Mouse (Mus musculus): Measurements from ENCODE around the gene Sema6c. TPM values are rescaled to one million over a fixed set of nuclear protein-coding genes. Genes with fewer than 3 reads are reported as not detected.

Sema6c gene
- 2.2 TPM for polyA plus RNA-seq (2017; shearing (Covaris generic))

DNA sequence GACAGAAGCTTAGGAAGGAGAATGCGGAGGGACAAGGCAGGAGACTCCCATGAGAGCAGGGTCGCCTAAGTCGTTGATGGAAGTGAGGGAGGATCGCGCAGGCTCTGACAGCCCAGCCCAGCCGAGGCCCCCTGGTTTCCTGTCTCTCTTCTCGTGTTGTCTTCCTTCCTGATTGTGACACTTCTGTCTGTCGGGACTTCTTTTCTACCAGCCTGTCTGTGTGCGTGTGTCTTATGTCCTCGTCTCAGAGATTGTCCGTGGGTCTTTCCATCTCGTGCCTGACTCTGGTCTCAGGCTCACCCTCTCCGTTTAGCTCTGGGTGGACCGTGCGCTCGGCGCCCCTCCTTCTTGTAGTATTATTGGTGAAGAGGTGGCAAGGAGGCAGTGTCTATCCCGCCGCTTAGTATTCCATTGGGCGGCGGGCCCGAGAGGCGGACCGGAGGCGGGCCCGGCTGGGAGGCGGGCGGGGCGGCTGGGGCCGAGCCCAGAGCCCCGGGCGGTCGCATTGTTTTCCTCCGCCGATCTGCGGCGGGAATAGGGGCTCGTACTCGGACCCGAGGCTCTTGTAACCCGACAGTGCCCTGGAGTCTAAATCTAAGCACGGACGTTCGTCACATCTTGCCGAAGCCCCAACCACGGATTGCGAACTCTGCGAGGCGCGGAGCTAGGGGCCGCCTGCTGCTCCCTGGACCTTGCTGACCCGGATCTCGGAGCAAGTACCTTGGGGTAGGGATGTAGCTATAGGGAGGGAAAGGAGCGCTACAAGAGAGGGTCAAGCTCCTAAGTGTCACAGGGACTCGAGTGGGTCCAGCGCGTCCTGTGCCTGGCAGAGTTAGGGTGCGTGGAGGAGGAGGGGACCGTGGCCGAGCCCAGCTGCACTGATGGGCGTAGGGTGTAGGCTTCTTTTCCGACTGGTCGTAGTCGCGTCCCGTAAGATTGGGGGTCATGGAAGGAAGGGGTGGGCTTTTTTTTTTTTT, at the start of gene Sema6c:
Sema6c (plus strand) TSS at position 471 of the 977 bp plus-strand sequence.

DNA sequence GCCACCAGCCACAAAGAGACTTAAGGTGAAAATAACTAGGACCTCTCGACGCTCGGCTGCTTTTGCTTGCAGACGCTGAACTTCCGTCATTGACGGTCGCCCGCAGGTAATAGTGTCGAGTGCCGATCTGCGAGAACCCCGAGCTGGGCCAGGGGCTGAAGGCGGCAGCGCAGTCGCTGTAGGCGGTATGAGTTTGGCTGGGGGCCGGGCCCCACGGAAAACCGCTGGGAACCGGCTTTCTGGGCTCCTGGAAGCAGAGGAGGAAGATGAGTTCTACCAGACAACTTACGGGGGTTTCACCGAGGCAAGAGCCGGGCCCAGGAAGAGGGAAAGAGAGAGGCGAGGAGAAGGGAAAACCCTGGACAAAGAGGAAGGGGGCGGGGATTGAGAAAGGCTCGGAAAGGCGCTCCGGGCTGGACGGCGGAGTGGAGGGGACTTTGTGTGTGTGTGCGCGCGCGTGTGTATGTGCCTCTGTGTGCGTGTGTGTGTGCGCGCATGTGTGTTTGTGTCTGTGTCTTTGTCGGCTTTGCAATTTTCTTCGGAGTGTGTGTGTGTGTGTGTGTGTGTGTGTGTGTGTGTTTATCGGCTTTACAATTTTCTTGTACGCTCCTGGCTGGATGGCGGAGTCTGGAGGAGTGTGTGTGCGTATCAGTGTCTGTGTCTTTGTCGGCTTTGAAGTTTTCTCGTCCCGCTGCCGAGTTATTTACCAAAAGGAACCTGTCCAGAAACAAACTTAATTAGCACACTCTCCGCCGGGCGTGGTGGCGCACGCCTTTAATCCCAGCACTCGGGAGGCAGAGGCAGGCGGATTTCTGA, 49.1 kb upstream of the Sema6c start, which contains the start of gene Vps72:
Vps72 (plus strand) TSS at position 112 of the 816 bp plus-strand sequence.

DNA sequence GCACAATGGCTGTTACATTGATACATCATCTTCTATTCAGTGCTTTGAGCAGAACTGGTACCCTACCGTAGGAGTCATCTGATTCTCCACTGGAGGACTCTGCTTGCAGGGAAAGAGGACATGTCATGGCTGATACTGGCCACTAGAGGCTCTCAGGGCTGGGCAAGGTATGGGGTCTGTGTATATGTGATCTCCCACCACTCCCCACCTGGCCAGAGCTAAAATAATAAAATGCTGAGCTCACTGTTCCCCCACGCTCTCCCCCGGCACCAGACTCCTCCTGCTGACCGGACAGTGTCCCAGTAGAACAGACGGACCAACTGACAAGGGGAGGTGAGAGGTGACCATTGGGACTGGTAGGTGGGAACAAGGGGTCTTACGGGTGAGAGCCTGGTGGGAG, 36.0 kb upstream of the Sema6c start, which contains the start of gene Tmod4:
Tmod4 (plus strand) TSS at position 231 of the 400 bp plus-strand sequence.

DNA sequence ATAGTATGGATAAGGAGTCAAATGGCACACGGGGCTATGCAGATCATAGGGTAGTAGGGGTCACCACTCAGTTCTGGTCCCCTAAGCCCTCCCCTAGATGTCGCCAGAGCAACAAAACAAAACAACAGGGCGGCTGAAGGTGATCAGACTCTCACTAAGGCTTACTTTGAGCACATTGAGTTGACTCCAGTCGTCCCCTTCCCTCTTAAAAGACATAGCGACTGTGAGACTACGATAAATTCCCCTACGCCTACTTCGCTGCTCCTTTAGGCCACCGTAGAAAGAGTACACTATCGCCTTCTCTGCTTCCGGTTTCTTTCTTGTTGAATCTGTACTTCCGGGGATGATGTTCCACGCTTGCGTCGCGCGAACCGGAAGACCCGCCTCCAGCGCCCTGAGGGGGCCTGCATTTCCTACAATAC, 26.6 kb upstream of the Sema6c start, which contains the start of the genes Scnm1 and Lysmd1:
Scnm1 (minus strand) TSS at position 332 of the 422 bp plus-strand sequence.
Lysmd1 (plus strand) TSS at position 409 of the 422 bp plus-strand sequence.

DNA sequence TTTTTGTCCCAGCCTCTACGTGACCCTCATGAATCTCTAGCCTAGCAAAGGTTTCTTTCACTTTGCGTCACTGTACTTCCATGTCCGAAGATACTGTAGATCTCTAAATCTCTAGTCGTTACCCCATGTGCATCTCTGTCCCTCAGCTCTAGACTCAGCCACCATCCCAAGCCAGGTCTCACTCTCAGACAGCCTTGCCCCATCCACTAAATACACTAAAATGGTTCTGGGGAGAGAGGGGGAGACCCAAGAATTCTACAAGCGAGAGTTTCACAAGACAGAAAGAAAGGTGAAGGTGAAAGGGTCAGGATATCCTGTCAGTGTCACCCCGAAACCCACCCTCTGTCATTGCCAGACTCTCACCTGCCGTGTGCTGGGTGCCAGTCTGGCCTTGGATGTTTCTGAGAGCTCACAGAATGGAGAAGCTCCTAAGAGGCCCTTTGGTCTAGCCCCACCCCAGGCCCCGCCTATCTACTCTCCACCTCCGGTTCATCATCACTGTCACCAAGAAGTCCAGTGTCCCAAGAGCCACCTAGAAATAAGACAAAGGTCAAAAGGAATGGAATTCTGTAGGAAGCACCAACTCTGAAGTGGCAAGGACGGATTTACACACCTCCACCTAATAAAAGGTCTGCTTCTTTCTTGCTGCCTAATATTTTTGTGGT, 18.2 kb upstream of the Sema6c start, which contains the start of gene Tnfaip8l2:
Tnfaip8l2 (minus strand) TSS at position 409 of the 665 bp plus-strand sequence.

DNA sequence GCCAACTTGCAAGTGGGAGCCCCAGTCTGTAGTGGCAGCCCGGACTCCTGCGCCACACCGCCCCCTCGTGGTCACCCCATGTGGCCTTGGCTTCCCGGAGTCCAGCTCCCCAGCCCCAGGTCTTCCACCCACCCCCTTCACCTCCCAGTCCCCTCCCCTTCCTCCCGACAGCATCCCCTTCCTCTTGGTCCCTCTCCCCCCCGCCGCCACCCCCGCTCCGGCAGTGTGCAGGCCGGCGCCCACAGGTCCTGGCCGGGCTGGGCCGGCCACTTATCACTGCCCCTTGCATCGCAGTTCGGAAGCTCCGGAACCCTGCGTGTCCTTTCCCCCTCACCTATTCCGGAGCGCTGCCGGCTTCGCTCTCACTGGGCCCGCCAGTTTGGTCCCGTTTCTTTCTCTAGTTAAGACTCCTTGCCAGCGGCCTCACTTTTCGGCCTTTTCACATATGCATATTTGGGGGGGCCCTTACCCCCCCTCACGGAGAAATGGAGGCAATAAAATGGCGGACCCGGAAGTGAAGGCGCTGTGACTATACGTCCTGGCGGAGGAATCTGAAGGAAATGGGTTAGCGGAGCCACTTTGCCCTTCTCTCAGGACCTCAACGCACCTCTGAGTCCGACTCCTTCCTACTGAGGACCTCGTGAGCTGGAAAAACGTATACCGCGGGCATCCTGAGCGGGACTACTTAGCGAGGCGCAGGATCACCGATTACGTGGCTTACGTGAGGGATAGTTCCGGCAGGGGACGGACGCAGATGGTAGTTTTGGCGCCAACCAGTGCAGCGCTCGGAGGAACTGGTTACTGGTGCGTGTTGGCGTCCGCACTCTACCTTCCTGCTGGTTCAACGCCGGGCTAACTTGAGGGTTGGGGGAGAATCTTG, 57.2 kb downstream of the Sema6c start, which contains the start of gene Gabpb2:
Gabpb2 (minus strand) TSS at position 662 of the 880 bp plus-strand sequence.

Other genes starting within 250 kb of the Sema6c start
- 3.7 TPM for gene Selenbp1, start 227.4 kb upstream of the Sema6c start, polyA plus RNA-seq (2017; shearing (Covaris generic))
- 29.2 TPM for gene Rfx5, start 206.4 kb upstream of the Sema6c start, polyA plus RNA-seq (2017; shearing (Covaris generic))
- 22.1 TPM for gene Pi4kb, start 185.7 kb upstream of the Sema6c start, polyA plus RNA-seq (2017; shearing (Covaris generic))
- gene Zfp687, start 145.0 kb upstream of the Sema6c start, polyA plus RNA-seq (2017; shearing (Covaris generic)), result 62.6 TPM
- gene Psmd4, start 117.8 kb upstream of the Sema6c start, polyA plus RNA-seq (2017; shearing (Covaris generic)), result 295 TPM
- 26.5 TPM for gene Pip5k1a, start 53.5 kb upstream of the Sema6c start, polyA plus RNA-seq (2017; shearing (Covaris generic))
- gene Vps72, start 49.4 kb upstream of the Sema6c start, polyA plus RNA-seq (2017; shearing (Covaris generic)), result 112 TPM
- 1.5 TPM for gene Tmod4, start 36.0 kb upstream of the Sema6c start, polyA plus RNA-seq (2017; shearing (Covaris generic))
- 106 TPM for gene Scnm1, start 26.4 kb upstream of the Sema6c start, polyA plus RNA-seq (2017; shearing (Covaris generic))
- gene Lysmd1, start 26.4 kb upstream of the Sema6c start, polyA plus RNA-seq (2017; shearing (Covaris generic)), result 31.8 TPM
- gene Tnfaip8l2, start 18.1 kb upstream of the Sema6c start, polyA plus RNA-seq (2017; shearing (Covaris generic)), result 230 TPM
- gene Gabpb2, start 57.5 kb downstream of the Sema6c start, polyA plus RNA-seq (2017; shearing (Covaris generic)), result 29.6 TPM
- 405 TPM for gene Cdc42se1, start 68.3 kb downstream of the Sema6c start, polyA plus RNA-seq (2017; shearing (Covaris generic))
- gene Mllt11, start 71.7 kb downstream of the Sema6c start, polyA plus RNA-seq (2017; shearing (Covaris generic)), result 7.6 TPM
- gene Gm128, start 81.1 kb downstream of the Sema6c start, polyA plus RNA-seq (2017; shearing (Covaris generic)), result 1.3 TPM
- 0.19 TPM for gene Bnipl, start 90.7 kb downstream of the Sema6c start, polyA plus RNA-seq (2017; shearing (Covaris generic))
- gene Mindy1, start 120.9 kb downstream of the Sema6c start, polyA plus RNA-seq (2017; shearing (Covaris generic)), result 29.0 TPM
- gene Prune1, start 121.6 kb downstream of the Sema6c start, polyA plus RNA-seq (2017; shearing (Covaris generic)), result 7.9 TPM
- gene Anxa9, start 146.7 kb downstream of the Sema6c start, polyA plus RNA-seq (2017; shearing (Covaris generic)), result 0.41 TPM
- 228 TPM for gene Cers2, start 154.3 kb downstream of the Sema6c start, polyA plus RNA-seq (2017; shearing (Covaris generic))
- 38.1 TPM for gene Setdb1, start 196.7 kb downstream of the Sema6c start, polyA plus RNA-seq (2017; shearing (Covaris generic))
- not detected for gene 4930558C23Rik, start 242.4 kb downstream of the Sema6c start, polyA plus RNA-seq (2017; shearing (Covaris generic))